ENCODE assay signal across 30 mouse cellular contexts in the genomic region with DNA sequence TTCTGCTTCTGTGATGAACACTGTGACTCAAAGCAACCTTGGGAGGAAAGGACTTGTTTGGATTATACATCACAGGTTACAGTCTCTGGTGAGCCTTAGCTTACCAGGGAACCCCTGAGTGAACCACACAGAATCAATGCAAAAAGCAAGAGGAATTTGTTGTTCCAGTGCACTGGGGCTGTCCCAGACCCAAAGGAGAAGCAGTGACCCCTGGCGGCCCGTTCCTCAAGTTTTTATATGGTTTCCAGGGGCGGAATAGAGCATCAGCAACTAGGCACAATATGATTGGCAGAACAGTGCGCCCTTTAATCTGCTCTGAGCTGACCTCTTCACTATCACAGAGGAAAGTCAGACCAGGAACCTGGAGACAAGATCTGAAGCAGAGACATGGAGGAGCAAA. TPM values are rescaled to one million over a fixed set of nuclear protein-coding genes. Genes with fewer than 3 reads are reported as not detected.
DNase-seq lines count a peak whose midpoint lies in the region; ATAC-seq and TF ChIP-seq lines count a peak whose summit lies in the region.
"Had no signal": no experiment of that assay in that cellular context is flagged by ENCODE, and none has a peak within 500 bp of the region (broad histone marks: within the 10 kb centered on the region; RNA-seq: fewer than 3 reads in every experiment).

No protein-coding gene starts in this region.

- H3K9ac ChIP-seq in intestine, postnatal 0 days (ENCODE audit: low read depth, low read length), result no peak overlapping the region
- no peak overlapping the region for H3K9ac ChIP-seq in intestine, embryonic 16.5 days (ENCODE audit: low read depth, low read length)
- no peak overlapping the region for H3K9ac ChIP-seq in lung, postnatal 0 days (replicated peaks; ENCODE audit: low read depth)
- H3K9ac ChIP-seq in midbrain, embryonic 16.5 days (ENCODE audit: low read depth, low read length), result no peak overlapping the region
- H3K9ac ChIP-seq: heart, embryonic 15.5 days; hindbrain, embryonic 12.5 days; limb, embryonic 15.5 days; neural tube, embryonic 12.5 days had no signal

- no peaks in the 10 kb centered on the region for H3K4me1 ChIP-seq in intestine, postnatal 0 days (replicated peaks; ENCODE audit: control insufficient read depth, insufficient read depth, low read length)
- H3K4me1 ChIP-seq in intestine, embryonic 16.5 days (ENCODE audit: control insufficient read depth, insufficient read depth, low read length), result no peaks in the 10 kb centered on the region
- no peaks in the 10 kb centered on the region for H3K4me1 ChIP-seq in lung, postnatal 0 days (ENCODE audit: insufficient read depth, low read depth, low read length)
- no peaks in the 10 kb centered on the region for H3K4me1 ChIP-seq in lung, adult 2 months (ENCODE audit: control insufficient read depth, insufficient read depth, low read length)
- peaks cover 8% of the 10 kb centered on the region for H3K4me1 ChIP-seq in midbrain, embryonic 16.5 days (ENCODE audit: control insufficient read depth, insufficient read depth, low read length)

- H3K27me3 ChIP-seq in intestine, postnatal 0 days (replicated peaks; ENCODE audit: control insufficient read depth, insufficient read depth, low read length), result no peaks in the 10 kb centered on the region
- H3K27me3 ChIP-seq in intestine, embryonic 16.5 days (replicated peaks; ENCODE audit: control insufficient read depth, insufficient read depth, low read length), result no peaks in the 10 kb centered on the region; the same call in 1 of the 2 replicates
- no peaks in the 10 kb centered on the region for H3K27me3 ChIP-seq in lung, postnatal 0 days (replicated peaks; ENCODE audit: insufficient read depth, low read length)
- no peaks in the 10 kb centered on the region for H3K27me3 ChIP-seq in midbrain, embryonic 16.5 days (ENCODE audit: control insufficient read depth, insufficient read depth, low read depth, low read length)
- H3K27me3 ChIP-seq: hindbrain, embryonic 12.5 days; neural tube, embryonic 12.5 days had no signal

- 65% methylated on average over 4 of the region's 4 CpGs for WGBS in intestine, postnatal 0 days
- 66% methylated on average over 4 of the region's 4 CpGs for WGBS in intestine, embryonic 16.5 days
- 69% methylated on average over 4 of the region's 4 CpGs for WGBS in lung, postnatal 0 days
- 74% methylated on average over 4 of the region's 4 CpGs for WGBS in lung, adult 2 months
- WGBS in midbrain, embryonic 16.5 days, result 66% methylated on average over 4 of the region's 4 CpGs

- no peak overlapping the region for H3K27ac ChIP-seq in intestine, postnatal 0 days (ENCODE audit: low read depth, low read length)
- H3K27ac ChIP-seq in intestine, embryonic 16.5 days (ENCODE audit: low read length), result no peak overlapping the region
- H3K27ac ChIP-seq in lung, postnatal 0 days (ENCODE audit: low read length), result no peak overlapping the region
- no peak overlapping the region for H3K27ac ChIP-seq in midbrain, embryonic 16.5 days (ENCODE audit: low read length)
- H3K27ac ChIP-seq: heart, embryonic 10.5 days; heart, embryonic 15.5 days; hindbrain, embryonic 12.5 days; limb, embryonic 10.5 days; limb, embryonic 15.5 days; neural tube, embryonic 12.5 days had no signal

- H3K4me2 ChIP-seq in intestine, postnatal 0 days (replicated peaks; ENCODE audit: low read depth), result no peak overlapping the region
- H3K4me2 ChIP-seq in intestine, embryonic 16.5 days (ENCODE audit: low read depth, low read length), result no peak overlapping the region
- no peak overlapping the region for H3K4me2 ChIP-seq in lung, postnatal 0 days (replicated peaks; ENCODE audit: low read depth, low read length)
- H3K4me2 ChIP-seq in midbrain, embryonic 16.5 days (ENCODE audit: low read length), result no peak overlapping the region
- H3K4me2 ChIP-seq: heart, embryonic 15.5 days; hindbrain, embryonic 12.5 days; limb, embryonic 15.5 days; midbrain, embryonic 11.5 days; neural tube, embryonic 12.5 days had no signal

- no peaks in the 10 kb centered on the region for H3K9me3 ChIP-seq in intestine, postnatal 0 days (ENCODE audit: control insufficient read depth)
- no peaks in the 10 kb centered on the region for H3K9me3 ChIP-seq in intestine, embryonic 16.5 days (ENCODE audit: control insufficient read depth, low read length)
- no peaks in the 10 kb centered on the region for H3K9me3 ChIP-seq in lung, postnatal 0 days (ENCODE audit: low read length)
- H3K9me3 ChIP-seq in midbrain, embryonic 16.5 days (replicated peaks; ENCODE audit: control insufficient read depth, low read length, poor library complexity, severe bottlenecking), result no peaks in the 10 kb centered on the region
- H3K9me3 ChIP-seq: G1E; heart, embryonic 10.5 days; heart, embryonic 15.5 days; hindbrain, embryonic 12.5 days; limb, embryonic 10.5 days; limb, embryonic 15.5 days; neural tube, embryonic 12.5 days had no signal

- TF ChIP-seq EP300 in lung, postnatal 0 days (IDR thresholded peaks at IDR 0.05), result no peak

- DNase-seq in CD4-positive, CD25-positive, alpha-beta regulatory T cell, adult 2 months (ENCODE audit: low read depth, low spot score), result peak; percentile 28
- no peak for DNase-seq in lung, postnatal 0 days (ENCODE audit: low spot score)
- no peak for DNase-seq in lung, adult 2 months
- DNase-seq in induced T-regulatory cell, adult 2 months (ENCODE audit: low read depth), result peak; percentile 39
- DNase-seq: adrenal gland, postnatal 10 days; cerebellum, adult 11 months; cerebellum, adult 9-10 months; gastrocnemius, postnatal 14 days; heart, postnatal 36 days; kidney, adult 2 months; lung, postnatal 14 days; right cerebral cortex, adult 18-20 months; spleen, adult 18-20 months; thymus, adult 2 months had no signal

- no peak for ATAC-seq in CD4-positive, CD25-positive, alpha-beta regulatory T cell, adult 4 months
- no peak for ATAC-seq in intestine, postnatal 0 days
- ATAC-seq in intestine, embryonic 16.5 days, result no peak
- ATAC-seq in lung, postnatal 0 days, result no peak
- no peak for ATAC-seq in midbrain, embryonic 16.5 days
- ATAC-seq: inflammation-experienced regulatory T-cells, adult 6 months; Patski had no signal

- TF ChIP-seq CTCF in intestine, postnatal 0 days (IDR thresholded peaks at IDR 0.05; ENCODE audit: low read depth), result peak; percentile 18; the same call in 1 of the 2 replicates
- TF ChIP-seq CTCF in lung, postnatal 0 days (IDR thresholded peaks at IDR 0.05), result peak; percentile 19; the same call in 1 of the 2 replicates
- TF ChIP-seq CTCF in lung, adult 2 months (IDR thresholded peaks at IDR 0.05; ENCODE audit: insufficient read depth, low read length), result no peak

- no peak for TF ChIP-seq POLR2A in lung, adult 2 months (IDR thresholded peaks at IDR 0.05; ENCODE audit: borderline replicate concordance, extremely low read depth, low read depth, low read length)

- H3K4me3 ChIP-seq in intestine, postnatal 0 days (ENCODE audit: low read depth, low read length), result no peak overlapping the region
- no peak overlapping the region for H3K4me3 ChIP-seq in intestine, embryonic 16.5 days (ENCODE audit: low read length)
- H3K4me3 ChIP-seq in lung, postnatal 0 days (ENCODE audit: low read depth, low read length), result no peak overlapping the region
- no peak overlapping the region for H3K4me3 ChIP-seq in lung, adult 2 months (replicated peaks; ENCODE audit: extremely low read depth, low read depth, low read length)
- no peak overlapping the region for H3K4me3 ChIP-seq in midbrain, embryonic 16.5 days (ENCODE audit: low read depth, low read length)
- H3K4me3 ChIP-seq: erythroblast, embryonic 14.5 days; heart, embryonic 10.5 days; heart, embryonic 15.5 days; hindbrain, embryonic 12.5 days; limb, embryonic 10.5 days; limb, embryonic 15.5 days; myocyte; neural tube, embryonic 12.5 days had no signal

- H3K36me3 ChIP-seq in intestine, postnatal 0 days (ENCODE audit: control insufficient read depth, insufficient read depth), result no peaks in the 10 kb centered on the region
- no peaks in the 10 kb centered on the region for H3K36me3 ChIP-seq in intestine, embryonic 16.5 days (ENCODE audit: control insufficient read depth, insufficient read depth, low read length)
- no peaks in the 10 kb centered on the region for H3K36me3 ChIP-seq in lung, postnatal 0 days (ENCODE audit: insufficient read depth, low read length)
- H3K36me3 ChIP-seq in midbrain, embryonic 16.5 days (ENCODE audit: control insufficient read depth, insufficient read depth, low read length), result no peaks in the 10 kb centered on the region
- H3K36me3 ChIP-seq: G1E; heart, embryonic 10.5 days; heart, embryonic 15.5 days; hindbrain, embryonic 12.5 days; limb, embryonic 10.5 days; limb, embryonic 15.5 days; neural tube, embryonic 12.5 days had no signal

RNA-seq across cellular contexts. Expression of a gene that starts 6.0 kb away (rescaled TPM):
- polyA plus RNA-seq in CD4-positive, CD25-positive, alpha-beta regulatory T cell, adult 4 months (2017; shearing (Covaris generic)), result 1 to 10 TPM; 7.6 to 8.9 TPM
- polyA plus RNA-seq in intestine, postnatal 0 days (2015; fragmentation: Nextera tagmentation; extraction: Ambion mirVana), result 13.5 and 15.1 TPM in 2 replicates
- 23.7 and 24.7 TPM in 2 replicates for polyA plus RNA-seq in intestine, embryonic 16.5 days (2015; fragmentation: Nextera tagmentation; extraction: Ambion mirVana)
- 17.6 and 19.0 TPM in 2 replicates for polyA plus RNA-seq in lung, postnatal 0 days (2015; fragmentation: Nextera tagmentation; extraction: Ambion mirVana)
- polyA plus RNA-seq in lung, adult 2 months (2012; rRNA removed), result 22.7 and 26.9 TPM in 2 replicates
- 24.7 and 31.2 TPM in 2 replicates for polyA plus RNA-seq in midbrain, embryonic 16.5 days (2015; fragmentation: Nextera tagmentation; extraction: Ambion mirVana)

RNA-seq across cellular contexts. Expression of a gene that starts 9.4 kb away (rescaled TPM):
- not detected for polyA plus RNA-seq in CD4-positive, CD25-positive, alpha-beta regulatory T cell, adult 4 months (2017; shearing (Covaris generic))
- polyA plus RNA-seq in intestine, postnatal 0 days (2015; fragmentation: Nextera tagmentation; extraction: Ambion mirVana), result 0.18 and 0.24 TPM in 2 replicates
- polyA plus RNA-seq in intestine, embryonic 16.5 days (2015; fragmentation: Nextera tagmentation; extraction: Ambion mirVana), result 0.34 and 0.40 TPM in 2 replicates
- polyA plus RNA-seq in lung, postnatal 0 days (2015; fragmentation: Nextera tagmentation; extraction: Ambion mirVana), result 1.1 and 1.2 TPM in 2 replicates
- 4.2 and 5.0 TPM in 2 replicates for polyA plus RNA-seq in lung, adult 2 months (2012; rRNA removed)
- 11.9 and 14.3 TPM in 2 replicates for polyA plus RNA-seq in midbrain, embryonic 16.5 days (2015; fragmentation: Nextera tagmentation; extraction: Ambion mirVana)
- polyA plus RNA-seq: erythroblast, embryonic 14.5 days; G1E had no signal

RNA-seq across cellular contexts. Expression of a gene that starts 45.1 kb away (rescaled TPM):
- 100 to 1,000 TPM; 246 to 259 TPM for polyA plus RNA-seq in CD4-positive, CD25-positive, alpha-beta regulatory T cell, adult 4 months (2017; shearing (Covaris generic))
- polyA plus RNA-seq in intestine, postnatal 0 days (2015; fragmentation: Nextera tagmentation; extraction: Ambion mirVana), result 141 and 155 TPM in 2 replicates
- polyA plus RNA-seq in intestine, embryonic 16.5 days (2015; fragmentation: Nextera tagmentation; extraction: Ambion mirVana), result 101 and 106 TPM in 2 replicates
- polyA plus RNA-seq in lung, postnatal 0 days (2015; fragmentation: Nextera tagmentation; extraction: Ambion mirVana), result 45.6 and 51.1 TPM in 2 replicates
- polyA plus RNA-seq in lung, adult 2 months (2012; rRNA removed), result 46.7 and 112 TPM in 2 replicates
- polyA plus RNA-seq in midbrain, embryonic 16.5 days (2015; fragmentation: Nextera tagmentation; extraction: Ambion mirVana), result 25.4 and 29.9 TPM in 2 replicates
- polyA plus RNA-seq: G1E, myocyte had no signal

Comparison
In these comparisons a context has a peak if more than half of its experiments do, and no peak if none do; other contexts are left out.
1. DNase-seq: peak in CD4-positive, CD25-positive, alpha-beta regulatory T cell, adult 2 months (single experiment) and induced T-regulatory cell, adult 2 months (single experiment); none in lung, postnatal 0 days (single experiment) and lung, adult 2 months (single experiment).